Mouse (Mus musculus) cerebellum, adult 2 months (tissue): ENCODE measurements at regions not wholly inside any gene's neighbourhood (a gene's known extent, or its start where the extent isn't known, plus 50 kb on each side); places are given as distances from the start of the nearest gene placed in this dataset.

Source experiments
- CTCF ChIP-seq: fragments of 200-500 bp; IDR thresholded peaks from 2 replicates; pipeline ENCODE4 v1.5.1; 2011; ENCODE audit warnings: low read depth, mild to moderate bottlenecking, control low read depth, low read length, moderate library complexity, borderline replicate concordance; ENCODE audit not compliant: insufficient read depth
- POLR2A ChIP-seq: fragments of 200-500 bp; IDR thresholded peaks from 2 replicates; pipeline ENCODE4 v1.6.1; 2011; ENCODE audit warnings: low read length, control low read depth, borderline replicate concordance; ENCODE audit not compliant: insufficient read depth

GRCm38 (mm10) chr5:126971981-126972380 lies 269.6 kb upstream of the Tmem132c start:
- TF ChIP-seq CTCF (no peak), POLR2A (no peak)
